Mouse (Mus musculus) spleen, adult 12 weeks (tissue): ENCODE measurements at regions not wholly inside any gene's neighbourhood (a gene's known extent, or its start where the extent isn't known, plus 50 kb on each side); places are given as distances from the start of the nearest gene placed in this dataset.
"Not testable (repeated sequence)": the region's sequence is repeated elsewhere in the genome, so short reads cannot be mapped to it uniquely, and the experiment has no call there.

Experiments used
- DNase-seq: peaks from one replicate; pipeline ENCODE4 v3.0.0; 2022; ENCODE audit warnings: low spot score

DNA sequence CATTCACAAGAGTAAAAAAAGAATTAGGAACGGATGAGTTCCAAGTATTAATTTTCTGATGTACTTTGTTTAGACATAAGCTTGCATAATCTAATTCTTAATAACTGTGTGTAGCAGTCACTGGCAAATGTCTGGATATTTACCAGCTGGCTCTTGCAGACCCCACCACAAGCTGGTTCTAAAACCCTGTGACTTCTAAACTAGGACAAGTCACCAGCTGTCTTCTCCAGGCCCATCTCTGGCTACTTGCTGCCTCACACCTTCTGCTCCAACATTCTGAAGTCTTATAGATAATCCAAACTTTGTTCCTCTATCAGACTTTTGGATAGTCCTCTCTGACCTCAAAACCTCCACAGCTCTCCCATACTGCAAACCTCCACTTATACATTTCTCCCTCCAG lies 189.9 kb upstream of the Rhobtb1 start:
- DNase-seq = no peak

- no peak for DNase-seq
Observed at GRCm38 (mm10) chr10:68963090-68963489, 188.1 kb upstream of the Rhobtb1 start.

GRCm38 (mm10) chr10:68965271-68965670 lies 186.0 kb upstream of the Rhobtb1 start:
- no peak for DNase-seq

DNA sequence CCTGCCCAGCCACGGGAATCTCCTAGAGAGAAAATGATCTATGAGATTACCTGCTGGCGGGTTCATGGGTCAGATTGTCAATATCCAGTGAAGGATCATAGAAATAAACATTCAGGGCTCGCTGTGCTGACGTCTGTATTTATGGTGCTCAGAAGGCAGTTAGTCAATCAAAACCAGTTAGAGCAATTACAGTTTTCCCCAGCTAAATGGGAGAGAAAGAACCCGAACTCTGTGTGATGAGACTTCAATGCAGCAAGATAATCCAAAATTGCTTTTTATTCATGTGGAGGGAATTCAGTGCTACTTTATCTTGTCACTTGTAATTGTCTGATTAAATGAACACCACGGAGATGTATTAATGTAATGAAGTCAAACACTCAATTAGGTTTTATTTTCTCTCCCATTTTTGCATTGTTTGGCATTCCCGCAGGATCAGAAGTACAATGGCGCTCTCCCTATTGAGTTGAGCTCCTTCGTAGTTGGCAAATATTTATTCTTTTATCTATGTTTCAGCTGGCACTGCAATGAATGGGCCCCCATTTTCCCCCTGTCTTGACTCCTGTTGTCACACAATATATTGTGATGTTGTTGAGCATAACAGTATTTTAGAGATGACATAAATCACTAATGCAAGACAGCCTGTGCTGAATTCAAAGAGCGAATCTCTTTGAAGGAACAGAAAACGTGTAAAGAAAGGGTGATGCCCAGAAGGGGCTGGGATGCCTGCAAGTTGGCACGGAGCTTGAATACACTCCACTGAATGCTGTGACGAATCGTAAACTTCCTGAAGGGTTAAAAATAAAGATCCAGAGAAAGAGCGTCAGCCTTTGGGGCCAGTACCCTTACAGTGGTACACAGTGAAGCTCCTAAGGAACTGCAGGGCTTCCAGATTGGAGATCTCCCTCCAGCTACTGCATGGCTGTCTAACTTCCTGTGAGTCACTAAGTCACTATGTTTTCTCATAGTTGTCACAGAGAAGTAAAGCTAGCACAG lies 183.0 kb upstream of the Rhobtb1 start:
- no peak for DNase-seq

DNA sequence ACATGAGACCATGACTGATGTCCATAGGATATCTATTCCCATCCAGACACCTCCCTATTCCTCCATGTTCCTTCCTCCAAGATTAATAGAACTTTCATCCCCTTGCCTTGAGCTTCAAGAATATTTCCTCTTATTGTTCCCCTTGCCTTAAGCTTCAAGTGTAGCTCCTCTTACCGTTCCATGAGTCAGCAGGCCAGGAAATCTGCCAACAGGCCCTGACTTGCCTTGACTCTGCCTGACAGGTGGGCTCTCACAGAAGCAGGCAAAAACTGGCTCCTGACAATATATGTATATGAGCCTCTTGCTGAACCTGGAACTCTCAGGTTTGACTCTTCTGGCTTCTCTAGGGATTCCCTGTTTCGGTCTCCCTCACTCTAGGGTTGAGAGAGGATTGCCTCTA lies 180.7 kb upstream of the Rhobtb1 start:
- DNase-seq = no peak

DNA sequence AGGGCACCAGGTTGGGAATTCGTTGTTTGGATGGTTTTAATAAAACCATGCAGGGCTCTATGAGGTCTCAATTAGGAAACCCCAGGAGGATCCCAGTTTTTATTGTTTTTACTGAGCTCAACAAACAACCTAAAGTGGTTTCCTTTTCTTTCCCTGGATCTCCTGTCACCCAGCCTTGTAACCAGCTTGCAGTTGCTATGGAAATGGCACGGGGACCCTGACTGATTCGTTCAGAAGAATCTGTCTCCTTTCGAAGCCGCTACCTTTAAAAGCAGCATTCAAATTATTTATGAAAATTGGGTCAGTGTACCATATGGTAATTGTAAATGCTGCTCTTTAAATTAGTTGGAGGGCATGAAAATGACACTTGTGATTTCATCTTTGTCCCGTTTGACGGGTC lies 176.5 kb upstream of the Rhobtb1 start:
- no peak for DNase-seq

GRCm38 (mm10) chr10:68976443-68977025 lies 174.7 kb upstream of the Rhobtb1 start:
- no peak for DNase-seq

GRCm38 (mm10) chr10:68978115-68978514 lies 173.1 kb upstream of the Rhobtb1 start:
- DNase-seq = no peak

- no peak for DNase-seq
Observed at GRCm38 (mm10) chr10:68979949-68980348, 171.3 kb upstream of the Rhobtb1 start.

DNA sequence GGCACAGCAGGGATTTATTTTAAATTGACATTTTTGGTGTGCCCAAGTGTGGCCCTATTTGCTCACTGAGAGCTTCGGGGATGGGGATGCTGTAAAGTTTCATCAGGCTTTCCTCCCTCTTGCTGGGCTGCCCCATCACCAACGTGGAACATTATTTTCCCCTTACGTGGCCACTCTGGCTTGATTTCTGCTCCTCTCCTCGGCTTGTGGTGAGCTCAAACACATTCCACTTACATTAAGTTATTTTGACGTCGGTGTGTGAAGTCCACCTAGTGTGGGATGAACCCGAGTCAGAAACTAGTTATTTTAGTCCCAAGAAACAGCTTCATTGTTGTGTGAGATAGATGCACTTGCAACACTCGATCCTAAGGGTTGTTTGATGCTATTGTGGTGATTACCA lies 168.9 kb upstream of the Rhobtb1 start:
- DNase-seq = no peak

DNA sequence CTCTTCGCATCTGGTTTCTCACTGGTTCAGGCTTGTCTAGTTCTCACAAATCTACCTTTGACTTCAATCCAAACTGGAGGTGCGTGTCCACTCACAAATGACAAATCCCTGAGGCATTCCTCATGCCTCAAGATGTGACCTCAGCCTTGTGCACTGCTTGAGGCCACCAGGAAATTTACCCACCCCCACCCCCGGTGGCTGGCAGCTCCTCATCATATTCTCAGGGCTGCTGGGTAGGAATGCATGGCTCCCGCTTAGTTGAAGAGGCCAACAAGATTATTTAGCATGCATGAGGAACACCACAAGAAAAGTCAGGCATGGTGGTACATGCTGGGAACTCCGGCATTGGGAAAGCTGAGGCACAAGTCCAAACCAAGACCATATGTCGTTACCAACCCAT lies 160.7 kb upstream of the Rhobtb1 start:
- DNase-seq = no peak

GRCm38 (mm10) chr10:68999610-69000009 lies 151.6 kb upstream of the Rhobtb1 start:
- DNase-seq = no peak

GRCm38 (mm10) chr10:69001654-69002435 lies 149.4 kb upstream of the Rhobtb1 start:
- DNase-seq = no peak

DNA sequence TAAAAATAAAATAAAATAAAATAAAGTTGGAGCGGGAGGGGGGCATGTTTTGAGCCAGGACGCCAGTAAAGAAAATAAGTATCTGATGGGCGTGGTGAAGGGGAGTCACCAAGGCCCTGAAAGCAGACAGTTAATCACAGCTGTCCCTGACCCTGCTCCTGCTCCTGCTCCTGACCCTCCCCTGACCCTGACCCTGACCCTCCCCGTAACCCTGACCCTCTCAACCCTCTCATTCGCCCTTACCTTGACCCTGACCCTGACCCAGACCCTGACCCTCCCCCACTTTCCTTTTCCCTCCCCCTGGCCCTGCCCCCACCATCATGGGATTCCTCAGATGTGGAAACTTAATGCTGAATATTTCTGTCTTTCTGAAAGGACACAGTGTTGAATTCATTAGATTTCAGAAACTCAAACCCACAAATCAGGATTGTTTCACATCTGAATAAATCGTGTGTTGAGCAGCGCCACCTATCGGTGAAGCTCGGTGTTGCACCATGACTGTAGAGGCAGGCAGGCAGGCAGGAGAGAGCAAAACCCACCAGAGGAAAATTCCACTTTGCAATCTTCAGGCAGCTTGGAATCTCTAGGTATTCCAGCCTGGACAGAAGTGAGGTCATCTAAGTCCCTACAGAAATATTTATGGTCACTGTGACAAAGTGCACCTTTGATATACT lies 145.9 kb upstream of the Rhobtb1 start:
- DNase-seq = peak; percentile 30

- DNase-seq = not testable (repeated sequence)
Observed at GRCm38 (mm10) chr10:69008679-69009078, 142.6 kb upstream of the Rhobtb1 start.

GRCm38 (mm10) chr10:69020811-69021743 lies 130.2 kb upstream of the Rhobtb1 start:
- DNase-seq = no peak

DNA sequence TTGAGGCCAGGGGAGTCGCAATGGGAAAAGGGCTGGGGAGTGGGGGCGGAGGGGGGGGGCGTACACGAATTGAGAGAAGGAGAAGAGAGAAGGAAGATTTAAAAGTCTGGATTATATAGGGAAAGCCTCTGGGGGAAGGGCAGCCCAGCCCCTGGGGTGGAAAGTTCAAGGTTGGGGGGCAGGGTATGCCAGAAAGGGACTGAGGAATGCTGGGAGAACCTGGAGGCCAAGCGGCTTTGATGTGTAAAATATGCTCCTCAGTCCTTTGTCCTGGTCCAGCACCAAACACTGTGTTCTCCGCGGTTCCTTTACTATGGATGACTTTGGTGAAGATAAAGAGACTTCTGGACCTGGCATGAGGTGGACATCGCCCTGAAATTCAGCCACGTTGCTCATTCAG lies 117.8 kb upstream of the Rhobtb1 start:
- no peak for DNase-seq

DNA sequence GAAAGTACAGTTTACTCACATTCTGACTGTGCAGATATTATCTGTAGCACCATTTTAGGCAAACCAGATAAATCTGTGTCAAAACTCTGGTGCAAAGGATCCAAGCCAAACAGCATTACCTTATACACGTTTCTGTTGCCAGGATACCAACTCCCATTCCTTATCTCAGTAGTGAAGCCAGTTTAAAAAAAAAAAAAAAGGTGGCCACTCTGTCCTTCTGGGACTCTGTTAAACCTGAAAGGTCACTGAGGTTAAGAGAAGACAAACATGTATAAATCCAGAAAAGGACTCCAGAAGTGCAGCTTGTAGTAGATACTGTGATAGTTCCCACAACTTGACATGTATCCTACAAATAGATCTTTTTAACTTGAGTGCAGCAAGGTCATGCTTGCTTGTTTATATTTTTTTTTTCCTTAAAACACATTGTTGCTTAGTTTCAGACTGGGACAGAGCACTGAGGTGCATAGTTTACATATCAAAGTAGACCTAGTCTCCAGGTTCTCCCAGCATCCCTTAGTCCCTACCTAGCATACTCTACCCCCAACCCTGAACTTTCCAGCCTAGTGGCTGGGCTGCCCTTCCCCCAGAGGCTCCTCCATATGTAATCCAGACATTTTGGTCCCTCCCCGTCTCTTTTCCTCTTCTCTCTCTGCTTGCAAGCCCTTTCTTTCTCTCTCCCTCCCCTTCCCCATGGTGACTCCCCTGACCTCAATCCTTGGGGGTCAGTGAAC lies 116.7 kb upstream of the Rhobtb1 start:
- DNase-seq = no peak

- not testable (repeated sequence) for DNase-seq
Observed at GRCm38 (mm10) chr10:69035536-69035935, 115.7 kb upstream of the Rhobtb1 start.

DNA sequence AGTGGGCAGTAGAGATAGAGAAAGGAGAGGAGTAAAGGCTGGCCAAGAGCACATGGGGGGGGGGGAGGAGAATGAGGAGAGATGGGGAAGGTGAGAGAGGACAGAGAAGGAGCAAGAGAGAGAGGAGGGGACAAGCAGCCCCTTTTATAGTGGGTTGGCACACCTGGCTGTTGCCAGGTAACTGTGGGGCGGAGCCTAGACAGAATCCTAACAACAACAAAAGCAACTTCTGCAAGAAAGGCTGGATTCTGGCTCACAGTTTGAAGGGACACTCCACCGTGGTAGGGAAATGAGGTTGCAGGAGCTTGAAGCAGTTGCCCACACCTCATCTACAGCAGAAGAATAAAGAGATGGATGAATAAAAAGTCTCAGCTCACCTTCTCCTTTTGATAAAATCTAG lies 115.1 kb upstream of the Rhobtb1 start:
- DNase-seq = no peak
